Mouse (Mus musculus) embryonic facial prominence, embryonic 13.5 days (tissue): ENCODE measurements around the gene Myl6b. TPM values are rescaled to one million over a fixed set of nuclear protein-coding genes. Genes with fewer than 3 reads are reported as not detected.

Source experiments
- ATAC-seq: fragments of 200-750 bp; cut with Nextera tagmentation; 2 replicates; pipeline ENCODE4 v1.8.0; 2017; ENCODE audit warnings: low read depth; ENCODE audit not compliant: insufficient number of reproducible peaks, insufficient read depth, low FRiP score, low TSS enrichment
- H3K27ac ChIP-seq: fragments of 300-500 bp; sonication (generic); 2 replicates; pipeline ENCODE4 v1.5.1; 2015; ENCODE audit warnings: moderate library complexity, mild to moderate bottlenecking, inconsistent platforms
- H3K27me3 ChIP-seq: fragments of 300-500 bp; sonication (generic); 2 replicates; pipeline ENCODE4 v1.6.1; 2015; ENCODE audit warnings: mild to moderate bottlenecking, inconsistent platforms
- H3K36me3 ChIP-seq: fragments of 300-500 bp; sonication (generic); 2 replicates; pipeline ENCODE4 v1.6.1; 2015; ENCODE audit warnings: mild to moderate bottlenecking, inconsistent platforms
- H3K4me1 ChIP-seq: fragments of 300-500 bp; sonication (generic); 2 replicates; pipeline ENCODE4 v1.6.1; 2015; ENCODE audit warnings: inconsistent platforms
- H3K4me2 ChIP-seq: fragments of 300-500 bp; sonication (generic); 2 replicates; pipeline ENCODE4 v1.6.1; 2015; ENCODE audit warnings: moderate library complexity, mild to moderate bottlenecking, inconsistent platforms
- H3K4me3 ChIP-seq: fragments of 300-500 bp; sonication (generic); 2 replicates; pipeline ENCODE4 v1.5.1; 2015; ENCODE audit warnings: mild to moderate bottlenecking, inconsistent platforms
- H3K9ac ChIP-seq: fragments of 300-500 bp; sonication (generic); 2 replicates; pipeline ENCODE4 v1.6.1; 2015; ENCODE audit warnings: mild to moderate bottlenecking, inconsistent platforms
- H3K9me3 ChIP-seq: fragments of 300-500 bp; sonication (generic); 2 replicates; pipeline ENCODE4 v1.6.1; 2016; ENCODE audit warnings: inconsistent platforms
- WGBS: fragments of 180-500 bp; shearing (Covaris S2); methylation state at CpG from one replicate; pipeline ENCODE4 v1.1.7; 2015; ENCODE audit warnings: mixed read lengths; 5-methylcytosine and 5-hydroxymethylcytosine counted together
- polyA plus RNA-seq: library from polyadenylated mRNA; unstranded; fragments of >200 nt; fragmentation: Nextera tagmentation; extraction: Ambion mirVana; gene quantifications from 2 replicates; pipeline ENCODE4 v1.2.1, GENCODE M21; 2015

The Myl6b gene
- polyA plus RNA-seq, 1 experiment from 2014 or later: 2.8 TPM

GRCm38 (mm10) chr10:128503532-128503931 is 5.0 kb upstream of the Myl6b start:
- no peak overlapping the region for H3K4me2 ChIP-seq
- WGBS: 77% methylated on average over 8 of the region's 8 CpGs
- no peaks in the 10 kb centered on the region; the same call in 1 of the 2 replicates for H3K36me3 ChIP-seq
- H3K9me3 ChIP-seq: no peaks in the 10 kb centered on the region
- no peaks in the 10 kb centered on the region; the same call in 1 of the 2 replicates for H3K4me1 ChIP-seq
- ATAC-seq: no peak
- H3K4me3 ChIP-seq: no peak overlapping the region
- H3K27me3 ChIP-seq: no peaks in the 10 kb centered on the region
- H3K27ac ChIP-seq: no peak overlapping the region
- no peak overlapping the region for H3K9ac ChIP-seq

GRCm38 (mm10) chr10:128502341-128502740 is 3.9 kb upstream of the Myl6b start:
- peaks cover 7% of the 10 kb centered on the region for H3K4me1 ChIP-seq
- ATAC-seq: no peak
- no peak overlapping the region for H3K4me3 ChIP-seq
- H3K4me2 ChIP-seq: no peak overlapping the region
- no peaks in the 10 kb centered on the region for H3K9me3 ChIP-seq
- no peak overlapping the region for H3K27ac ChIP-seq
- no peaks in the 10 kb centered on the region; the same call in 1 of the 2 replicates for H3K36me3 ChIP-seq
- H3K27me3 ChIP-seq: no peaks in the 10 kb centered on the region
- 78% methylated on average over 5 of the region's 5 CpGs for WGBS
- H3K9ac ChIP-seq: no peak overlapping the region

GRCm38 (mm10) chr10:128499116-128499671 is 709 bp upstream of the Myl6b start:
- WGBS: under 1% methylated on average over 21 of the region's 21 CpGs
- peaks cover 22% of the 10 kb centered on the region for H3K4me1 ChIP-seq
- H3K4me3 ChIP-seq: peak overlapping the region; percentile 64
- H3K27ac ChIP-seq: peak overlapping the region; percentile 85
- H3K36me3 ChIP-seq: no peaks in the 10 kb centered on the region
- ATAC-seq: no peak
- no peaks in the 10 kb centered on the region for H3K27me3 ChIP-seq
- no peaks in the 10 kb centered on the region for H3K9me3 ChIP-seq
- H3K4me2 ChIP-seq: peak overlapping the region; percentile 72
- H3K9ac ChIP-seq: peak overlapping the region; percentile 76

GRCm38 (mm10) chr10:128497134-128497737 is 1.2 kb downstream of the Myl6b start:
- H3K36me3 ChIP-seq: no peaks in the 10 kb centered on the region
- no peak overlapping the region for H3K4me3 ChIP-seq
- no peak overlapping the region for H3K27ac ChIP-seq
- no peaks in the 10 kb centered on the region for H3K27me3 ChIP-seq
- no peaks in the 10 kb centered on the region for H3K9me3 ChIP-seq
- WGBS: 43% methylated on average over 6 of the region's 6 CpGs
- no peak for ATAC-seq
- H3K4me2 ChIP-seq: no peak overlapping the region
- H3K4me1 ChIP-seq: peaks cover 25% of the 10 kb centered on the region
- H3K9ac ChIP-seq: no peak overlapping the region

- Histone ChIP-seq H3K36me3 (peaks cover 4% of the 10 kb centered on the region), H3K27ac (no peak overlapping the region), H3K27me3 (no peaks in the 10 kb centered on the region), H3K4me2 (no peak overlapping the region), H3K4me3 (no peak overlapping the region), H3K9ac (no peak overlapping the region), H3K9me3 (no peaks in the 10 kb centered on the region), H3K4me1 (peaks cover 32% of the 10 kb centered on the region)
- no peak for ATAC-seq
- WGBS: 27% methylated on average over 6 of the region's 6 CpGs
Measured at GRCm38 (mm10) chr10:128496509-128497077, 1.9 kb downstream of the Myl6b start.

- Histone ChIP-seq H3K4me3 (no peak overlapping the region), H3K9ac (no peak overlapping the region), H3K9me3 (no peaks in the 10 kb centered on the region), H3K27ac (no peak overlapping the region), H3K4me1 (peaks cover 39% of the 10 kb centered on the region), H3K36me3 (peaks cover 11% of the 10 kb centered on the region), H3K4me2 (no peak overlapping the region), H3K27me3 (no peaks in the 10 kb centered on the region)
- WGBS: 84% methylated on average over 4 of the region's 4 CpGs
- ATAC-seq: no peak
Measured at GRCm38 (mm10) chr10:128495903-128496302, 2.6 kb downstream of the Myl6b start.

GRCm38 (mm10) chr10:128495270-128495669 is 3.2 kb downstream of the Myl6b start:
- H3K4me1 ChIP-seq: peaks cover 41% of the 10 kb centered on the region
- 81% methylated on average over 2 of the region's 2 CpGs for WGBS
- no peak for ATAC-seq
- no peak overlapping the region for H3K27ac ChIP-seq
- no peaks in the 10 kb centered on the region for H3K9me3 ChIP-seq
- H3K27me3 ChIP-seq: no peaks in the 10 kb centered on the region
- H3K4me3 ChIP-seq: peak overlapping the region; percentile 84; the same call in 1 of the 2 replicates
- peak overlapping the region; percentile 85 for H3K9ac ChIP-seq
- H3K4me2 ChIP-seq: peak overlapping the region; percentile 79
- peaks cover 17% of the 10 kb centered on the region for H3K36me3 ChIP-seq

GRCm38 (mm10) chr10:128494667-128495245 is 3.7 kb downstream of the Myl6b start:
- peak overlapping the region; percentile 85 for H3K9ac ChIP-seq
- H3K27me3 ChIP-seq: no peaks in the 10 kb centered on the region
- WGBS: 53% methylated on average over 11 of the region's 11 CpGs
- peak overlapping the region; percentile 79 for H3K4me2 ChIP-seq
- H3K4me3 ChIP-seq: peak overlapping the region; percentile 84
- ATAC-seq: no peak
- H3K9me3 ChIP-seq: no peaks in the 10 kb centered on the region
- H3K36me3 ChIP-seq: peaks cover 23% of the 10 kb centered on the region
- peak overlapping the region; percentile 98 for H3K27ac ChIP-seq
- H3K4me1 ChIP-seq: peaks cover 46% of the 10 kb centered on the region

GRCm38 (mm10) chr10:128493695-128494666 is 4.5 kb downstream of the Myl6b start, which contains the start of gene Myl6:
Gene Myl6, minus strand, starts transcription at chr10:128494145.
- Histone ChIP-seq H3K27ac (peak within 1 kb of the TSS; percentile 98), H3K4me1 (peaks cover 47% of the 10 kb centered on the region), H3K4me3 (peak within 1 kb of the TSS; percentile 84), H3K9me3 (no peaks in the 10 kb centered on the region), H3K9ac (peak within 1 kb of the TSS; percentile 91), H3K4me2 (peak within 1 kb of the TSS; percentile 79), H3K27me3 (no peaks in the 10 kb centered on the region), H3K36me3 (peaks cover 29% of the 10 kb centered on the region)
- under 1% methylated on average over 45 of the region's 45 CpGs for WGBS
- ATAC-seq: peak; percentile 92

GRCm38 (mm10) chr10:128493319-128493694 is 5.2 kb downstream of the Myl6b start:
- Histone ChIP-seq H3K4me2 (peak overlapping the region; percentile 79), H3K9ac (peak overlapping the region; percentile 91), H3K4me3 (peak overlapping the region; percentile 84), H3K4me1 (peaks cover 45% of the 10 kb centered on the region), H3K36me3 (peaks cover 36% of the 10 kb centered on the region), H3K9me3 (no peaks in the 10 kb centered on the region), H3K27ac (peak overlapping the region; percentile 98), H3K27me3 (no peaks in the 10 kb centered on the region)
- under 1% methylated on average over 12 of the region's 12 CpGs for WGBS
- no peak; the same call in 1 of the 2 replicates for ATAC-seq
